Mouse (Mus musculus): ENCODE data around the gene Hsf4.

Hsf4 gene

DNA sequence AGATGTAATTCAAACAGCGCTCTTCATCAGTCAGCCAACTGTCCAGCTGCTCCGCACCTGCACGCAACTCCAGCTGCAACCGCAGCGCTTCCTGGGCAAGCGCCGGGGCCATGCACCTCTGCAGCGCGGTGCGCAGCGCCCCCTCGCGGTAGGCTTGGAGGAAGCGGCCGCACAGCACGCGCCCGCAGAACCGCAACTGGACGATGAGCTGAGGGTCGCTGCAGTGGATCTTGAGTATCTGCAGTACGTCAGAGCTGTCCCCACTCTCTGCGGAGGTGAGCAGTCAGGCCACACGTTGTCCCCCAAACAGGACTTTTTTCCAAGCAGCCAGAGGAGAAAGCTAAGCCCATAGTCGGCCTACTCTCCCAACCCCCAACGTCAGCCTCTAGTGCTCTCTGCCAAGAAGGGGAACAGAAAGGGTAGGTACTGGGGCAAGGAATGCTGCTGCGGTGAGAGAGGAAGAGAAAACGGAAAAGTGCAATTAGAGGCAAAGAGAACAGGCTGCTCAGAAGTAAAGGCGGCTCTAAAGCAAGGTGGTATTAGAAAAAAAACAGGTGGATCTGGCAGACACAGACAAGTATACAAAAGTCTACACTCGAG, 9.8 kb upstream of the Hsf4 start:
- DNase-seq (ENCODE audit: low read depth): peak; percentile 82

DNA sequence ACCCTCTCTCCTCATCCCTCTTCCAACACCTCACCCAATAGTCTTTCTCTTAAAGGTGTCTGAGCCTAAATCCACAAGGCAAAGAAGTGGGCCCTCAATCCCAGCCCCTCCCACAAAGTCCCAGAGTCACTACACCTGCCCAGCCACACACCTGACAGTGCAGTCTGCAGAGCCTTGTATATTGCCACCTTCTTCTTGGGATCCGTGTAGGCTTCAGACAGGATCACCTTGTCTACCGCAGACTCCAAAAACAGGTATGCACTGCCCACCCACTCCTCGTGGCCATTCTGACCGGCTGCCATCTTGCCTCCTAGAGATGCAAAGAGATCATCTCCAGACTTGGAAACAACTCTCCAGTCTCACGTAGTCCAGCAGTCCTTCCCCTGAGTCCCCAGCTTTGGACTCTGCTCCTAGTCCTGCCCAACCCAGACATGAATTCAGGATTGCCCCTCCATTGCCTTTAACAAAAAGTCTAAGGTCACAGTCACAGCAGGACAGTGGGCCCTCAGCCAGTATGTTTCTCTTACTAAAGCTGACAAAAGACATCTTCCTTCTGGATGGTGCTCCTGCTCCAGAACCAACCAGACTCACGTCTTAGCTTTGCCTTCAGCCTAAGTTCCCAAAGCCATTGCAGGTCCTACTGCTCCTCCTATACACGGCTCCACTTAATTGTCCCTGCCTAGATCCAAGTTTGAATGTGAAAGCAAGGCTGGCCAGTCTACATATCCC, 9.1 kb upstream of the Hsf4 start:
- DNase-seq (ENCODE audit: low read depth): no peak

DNA sequence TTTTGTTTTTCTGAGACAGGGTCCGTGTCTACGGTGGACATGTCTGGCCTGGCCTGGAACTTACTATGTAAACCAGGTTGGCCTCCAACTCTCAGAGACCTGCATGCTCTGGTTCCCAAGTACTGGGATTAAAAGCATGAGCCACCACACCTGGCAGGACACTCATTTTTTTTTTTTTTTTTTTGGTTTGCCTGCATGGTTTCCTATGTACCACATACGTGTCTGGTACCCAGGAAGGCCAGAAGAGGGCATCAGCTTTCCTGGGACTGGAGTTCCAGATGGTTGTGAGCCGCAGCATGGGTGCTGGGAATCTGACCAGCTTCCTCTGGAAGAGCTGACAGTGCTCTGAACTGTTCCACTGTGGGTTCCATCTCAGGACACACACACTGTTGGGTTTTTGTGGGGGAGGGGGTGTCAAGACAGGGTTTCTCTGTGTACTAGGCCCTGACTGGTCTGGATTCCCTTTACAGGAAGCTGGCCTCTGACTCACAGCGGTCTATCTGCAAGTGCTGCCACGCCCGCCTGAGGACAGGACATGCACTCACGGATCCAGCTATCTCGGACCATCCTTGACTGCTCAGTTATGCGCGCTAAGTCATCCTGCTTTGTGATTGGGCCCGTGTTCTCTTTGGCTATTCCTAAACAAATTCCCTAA, 8.1 kb upstream of the Hsf4 start:
- no peak for DNase-seq (ENCODE audit: low read depth)

DNA sequence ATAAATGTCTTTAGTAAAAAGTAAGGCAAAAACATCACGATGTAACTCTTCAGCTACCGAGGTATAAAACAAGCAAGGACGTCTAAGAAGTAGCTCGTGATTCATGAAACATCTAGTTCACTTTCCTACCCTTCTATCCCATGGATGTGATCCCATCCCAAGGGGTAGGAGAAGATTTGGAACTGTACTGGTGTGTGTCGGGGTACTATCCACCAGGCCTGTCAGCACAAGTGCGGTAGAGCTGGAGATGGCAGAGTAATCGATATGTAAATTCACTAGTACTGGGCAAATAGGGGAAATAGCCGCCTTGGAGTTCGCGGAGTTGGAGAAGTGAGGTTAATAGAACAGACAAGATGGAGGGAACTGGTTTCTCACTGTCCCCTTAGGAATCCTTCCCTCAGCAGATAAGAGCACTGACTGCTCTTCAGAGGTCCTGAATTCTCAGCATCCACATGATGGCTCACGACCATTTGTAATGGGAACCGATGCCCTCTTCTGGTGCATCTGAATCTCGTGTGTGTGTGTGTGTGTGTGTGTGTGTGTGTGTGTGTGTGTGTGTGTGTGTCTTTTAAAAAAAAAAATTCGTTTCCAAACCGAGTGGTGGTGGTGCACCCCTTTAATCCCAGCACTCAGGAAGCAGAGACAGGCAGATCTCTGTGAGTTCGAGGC, 6.2 kb upstream of the Hsf4 start:
- no peak for DNase-seq (ENCODE audit: low read depth)

DNA sequence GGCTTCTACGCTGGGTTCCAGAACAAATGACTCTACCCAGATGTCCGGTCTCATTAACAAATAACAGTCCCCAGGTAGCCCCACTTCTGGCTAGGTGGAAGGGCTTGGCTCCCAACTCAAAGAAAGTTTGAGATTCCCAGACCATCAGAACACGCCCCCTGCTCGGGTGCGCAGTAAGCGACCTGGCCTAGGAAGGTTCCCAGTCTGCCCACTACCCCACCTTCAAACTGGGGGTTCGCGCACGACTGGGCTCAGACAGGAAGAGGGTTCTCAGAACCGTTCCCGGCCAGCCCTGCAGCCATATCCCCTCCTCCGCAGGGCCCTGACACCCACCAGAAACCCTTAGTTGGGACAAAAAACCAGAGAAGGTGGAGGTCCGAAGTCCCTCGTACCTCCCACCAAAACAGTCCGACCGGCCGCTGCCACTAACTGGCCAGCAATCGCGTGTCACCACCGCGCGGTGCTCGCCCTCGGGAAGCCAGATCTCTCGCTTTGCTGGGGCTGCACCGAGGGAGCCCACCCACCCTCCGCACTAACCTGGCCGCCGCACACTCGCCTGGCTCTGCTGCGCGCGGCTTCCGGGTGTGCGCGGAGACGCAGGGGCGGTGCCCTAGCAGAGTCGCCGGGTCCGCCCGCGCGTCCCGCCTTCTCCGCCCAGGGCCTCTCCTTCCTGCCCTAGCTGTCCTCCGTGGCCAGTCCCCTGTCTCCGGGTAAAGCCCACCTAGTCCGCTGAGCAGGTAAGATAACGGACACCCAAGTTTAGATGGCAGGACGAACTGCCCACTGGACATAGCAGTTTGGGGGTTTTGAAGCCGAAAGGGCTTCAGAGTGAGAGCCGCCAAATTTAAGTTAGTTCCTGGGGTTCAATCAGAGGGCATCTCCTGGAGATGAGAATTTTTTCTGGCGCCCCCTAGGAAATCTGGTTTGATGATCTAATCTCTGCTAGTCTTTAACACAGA, 5.3 kb upstream of the Hsf4 start, which contains the start of the genes Tradd and Fbxl8:
TSS of gene Tradd (minus strand) at position 586 of the 959 bp plus-strand sequence.
TSS of gene Fbxl8 (plus strand) at position 625 of the 959 bp plus-strand sequence.
- DNase-seq (ENCODE audit: low read depth): peak; percentile 75

DNA sequence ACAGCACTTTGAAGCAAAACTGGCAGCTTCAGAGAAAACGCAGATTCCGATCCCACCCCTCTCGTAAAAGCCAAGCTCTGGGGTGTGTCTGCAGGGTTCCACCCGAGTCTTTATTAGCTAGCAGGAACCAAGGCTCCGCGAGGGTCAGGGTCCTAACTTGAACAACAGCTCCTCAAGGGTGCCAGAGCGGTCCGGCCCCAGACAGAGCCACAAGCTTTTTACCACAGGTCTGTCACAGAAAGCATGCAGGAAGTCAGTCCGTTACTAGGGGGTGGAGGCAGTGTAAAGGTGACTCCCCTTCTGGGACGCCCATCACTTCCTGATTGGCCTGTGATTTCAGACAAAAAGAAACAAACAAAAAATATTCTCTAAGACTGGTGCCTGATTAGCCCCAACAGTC, 4.5 kb upstream of the Hsf4 start:
- peak; percentile 78 for DNase-seq (ENCODE audit: low read depth)

DNA sequence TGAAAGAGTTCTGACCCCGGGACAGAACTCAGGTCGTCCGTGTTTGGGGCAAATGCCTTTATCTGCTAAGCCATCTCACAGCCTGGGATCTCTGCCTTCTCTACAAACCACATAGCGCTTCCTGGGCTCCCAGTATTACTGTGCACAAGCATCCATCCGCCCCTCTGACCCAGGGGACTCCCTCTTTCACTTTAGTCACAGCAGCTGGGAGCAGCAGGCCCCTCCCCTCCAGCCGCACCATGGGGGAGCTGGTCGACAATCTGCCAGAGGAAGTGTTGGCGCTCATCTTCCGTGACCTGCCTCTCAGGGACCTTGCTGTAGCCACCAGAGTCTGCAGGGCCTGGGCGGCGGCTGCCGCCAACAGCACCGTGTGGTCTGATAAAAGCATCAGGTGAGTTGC, 2.8 kb upstream of the Hsf4 start:
- peak; percentile 43 for DNase-seq (ENCODE audit: low read depth)

DNA sequence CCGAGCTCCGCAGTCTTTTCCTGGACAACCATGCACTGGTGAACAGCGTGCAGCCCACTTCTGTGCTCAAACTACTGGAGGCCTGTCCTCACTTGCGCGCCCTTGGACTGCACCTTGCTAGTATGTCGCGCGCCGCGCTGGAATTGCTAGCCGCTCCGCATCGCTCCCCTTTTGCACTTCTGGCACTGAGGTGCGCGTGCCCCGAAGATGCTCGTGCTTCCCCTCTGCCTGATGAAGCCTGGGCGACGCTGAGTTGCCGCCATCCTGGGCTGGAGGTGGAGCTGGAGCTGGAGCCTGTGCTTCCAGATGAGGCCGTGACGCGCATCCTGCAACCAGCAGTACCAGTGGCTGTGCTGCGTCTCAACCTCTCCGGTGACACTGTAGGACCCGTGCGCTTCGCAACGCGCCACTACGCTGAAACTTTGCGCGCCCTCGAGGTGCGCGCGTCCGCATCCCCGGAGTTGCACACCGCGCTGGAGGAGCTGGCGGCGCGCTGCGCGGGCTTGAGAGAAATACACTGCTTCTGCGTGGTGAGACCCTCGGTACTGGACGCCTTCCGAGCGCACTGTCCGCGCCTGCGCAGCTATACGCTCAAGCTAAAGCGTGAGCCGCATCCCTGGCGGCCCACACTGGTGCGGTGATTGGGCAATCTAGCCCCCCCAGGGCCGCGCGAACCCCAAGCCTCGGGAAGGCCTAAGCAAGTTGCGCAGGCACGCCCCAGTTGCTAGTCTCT, 1.1 kb upstream of the Hsf4 start:
- DNase-seq (ENCODE audit: low read depth): no peak

DNA sequence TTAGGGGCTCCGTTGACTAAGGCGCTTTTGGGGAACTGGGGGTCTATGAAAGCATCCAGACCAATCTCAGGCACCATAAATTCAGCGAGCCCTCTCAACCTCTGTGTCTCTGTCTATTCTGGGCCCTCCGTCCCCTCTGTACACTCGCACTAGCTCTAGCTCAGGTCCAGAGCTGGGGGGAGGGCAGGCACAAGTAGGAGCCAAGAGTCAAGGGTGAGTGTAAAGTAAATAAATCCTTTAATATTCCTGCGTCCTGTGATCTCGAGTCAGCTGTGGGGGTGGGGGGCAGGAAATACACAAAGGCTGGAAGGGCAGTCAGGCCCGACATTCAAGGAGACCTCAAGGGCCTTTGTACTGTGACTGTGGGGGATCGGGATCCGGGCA, 534 bp upstream of the Hsf4 start:
- no peak for DNase-seq (ENCODE audit: low read depth)

DNA sequence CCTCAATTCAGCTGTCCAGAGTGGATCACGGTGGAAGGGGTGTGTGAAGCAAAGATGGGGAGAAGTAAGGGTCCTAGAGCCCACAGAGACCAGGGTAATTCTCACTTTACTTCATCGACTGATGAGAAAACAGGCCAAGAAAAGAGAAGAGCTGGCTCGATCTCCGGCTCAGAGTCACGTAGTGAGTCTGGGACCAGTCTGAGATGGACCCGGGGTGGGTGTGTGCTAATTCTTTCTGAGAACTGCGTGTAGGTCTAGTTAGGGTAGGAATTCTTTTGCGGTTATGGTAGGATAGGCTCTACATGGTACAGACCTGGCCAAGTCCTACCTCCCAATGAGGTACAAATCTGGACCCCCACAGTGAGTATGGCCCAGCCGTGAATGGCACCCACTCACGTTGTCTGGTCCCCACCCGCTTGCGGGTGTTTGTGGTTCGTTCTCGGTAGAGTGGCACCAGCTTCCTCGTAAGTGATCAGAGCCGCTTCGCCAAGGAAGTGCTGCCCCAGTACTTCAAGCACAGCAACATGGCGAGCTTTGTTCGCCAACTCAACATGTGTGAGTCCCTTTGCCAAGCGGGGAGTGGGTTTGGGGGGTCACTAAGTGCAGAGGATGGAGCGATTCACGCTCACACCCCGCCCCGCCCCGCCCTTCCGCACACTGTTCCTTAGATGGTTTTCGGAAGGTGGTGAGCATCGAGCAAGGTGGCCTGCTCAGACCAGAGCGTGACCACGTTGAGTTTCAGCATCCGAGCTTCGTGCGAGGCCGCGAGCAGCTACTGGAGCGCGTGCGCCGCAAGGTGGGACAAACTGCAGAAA, 707 bp downstream of the Hsf4 start:
- peak; percentile 49 for DNase-seq (ENCODE audit: low read depth)

DNA sequence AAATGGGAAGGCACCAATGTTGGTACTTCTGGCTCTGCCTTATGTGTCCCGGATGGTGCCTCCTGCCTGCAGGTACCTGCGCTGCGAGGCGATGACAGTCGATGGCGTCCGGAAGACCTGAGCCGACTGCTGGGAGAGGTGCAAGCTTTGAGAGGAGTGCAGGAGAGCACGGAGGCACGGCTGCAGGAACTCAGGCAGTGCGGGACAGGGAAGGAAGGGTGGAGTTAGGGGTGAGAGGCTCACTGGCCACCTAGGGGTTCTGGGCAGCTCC, 1.2 kb downstream of the Hsf4 start:
- DNase-seq (ENCODE audit: low read depth): peak; percentile 42

DNA sequence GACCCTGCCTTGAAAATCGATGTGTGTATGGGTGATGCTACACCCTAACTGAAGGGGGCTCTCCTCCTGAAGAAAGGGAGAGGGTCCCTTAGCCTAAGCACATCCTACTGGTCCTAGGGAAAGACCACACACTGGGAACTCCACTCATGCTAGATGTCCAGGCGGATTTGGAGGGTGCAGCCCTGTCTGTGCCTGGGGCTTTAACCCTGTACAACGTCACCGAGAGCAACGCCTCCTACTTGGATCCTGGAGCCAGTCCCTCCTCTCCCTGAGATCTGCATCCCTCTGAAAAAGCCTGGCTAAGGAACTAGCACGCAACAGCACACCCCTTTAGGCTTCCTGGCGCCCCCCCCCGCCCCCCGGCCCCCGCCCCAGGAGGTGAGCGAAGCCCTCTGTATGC, 5.8 kb downstream of the Hsf4 start:
- no peak for DNase-seq (ENCODE audit: low read depth)

DNA sequence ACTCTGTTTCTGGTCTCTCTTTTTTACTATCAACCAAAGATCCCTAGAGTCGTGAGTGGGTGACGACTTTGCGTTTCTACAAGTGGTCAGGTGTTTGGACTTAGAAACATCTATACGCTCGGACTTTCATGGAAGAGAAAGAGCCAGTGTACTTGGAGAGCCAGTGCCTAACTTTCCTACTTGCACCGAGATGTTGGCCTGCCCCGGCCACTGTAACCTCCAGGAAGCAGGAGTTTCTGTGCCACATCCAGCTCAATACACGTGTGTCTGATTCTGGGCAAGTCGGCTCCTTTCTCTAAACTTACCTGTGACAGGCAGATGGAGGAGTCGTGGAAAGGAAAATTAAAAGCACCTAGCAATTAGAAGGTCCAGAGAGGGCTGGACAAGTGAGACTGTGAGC, 6.2 kb downstream of the Hsf4 start, which contains the start of gene Nol3:
TSS of gene Nol3 (plus strand) at position 301 of the 400 bp plus-strand sequence.
- no peak for DNase-seq (ENCODE audit: low read depth)

DNA sequence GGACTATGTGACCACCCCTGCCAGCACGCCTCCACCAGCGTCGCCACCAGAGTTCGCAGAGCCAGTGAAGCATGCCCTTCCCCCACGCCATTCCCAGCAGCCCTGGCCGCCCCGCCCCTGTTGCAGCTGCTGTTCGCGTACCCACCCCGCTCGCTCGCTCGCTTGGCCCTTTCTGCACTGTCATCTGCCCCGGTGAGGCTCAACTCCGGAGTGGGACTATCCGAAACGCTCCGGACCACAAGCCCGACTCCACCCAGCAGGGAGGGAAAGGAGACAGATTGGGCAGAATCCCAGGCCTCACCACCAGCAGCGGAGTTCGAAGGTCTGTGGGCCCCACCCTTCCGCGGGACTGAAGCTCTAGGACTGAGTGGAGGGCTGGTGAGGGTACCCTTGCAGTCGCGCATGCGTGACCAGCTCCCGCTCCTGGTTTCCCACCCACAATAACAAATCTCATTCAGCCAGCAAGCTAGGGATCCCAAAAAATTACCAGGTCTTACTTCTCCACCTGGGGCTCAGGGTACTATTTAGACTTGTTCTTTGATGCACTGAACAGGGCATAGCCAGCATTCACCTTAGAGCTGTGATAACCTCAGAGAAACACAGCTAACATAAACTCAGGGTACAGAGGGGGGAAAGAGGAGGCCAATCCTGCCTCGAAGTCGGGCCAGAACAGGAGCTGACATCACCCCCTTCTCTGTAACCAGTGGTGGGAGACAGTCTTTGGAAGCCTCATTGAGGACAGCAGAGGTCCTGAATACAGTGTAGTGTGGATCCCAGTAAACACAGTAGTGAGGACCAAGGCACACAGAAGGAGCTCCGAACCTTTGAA, 6.9 kb downstream of the Hsf4 start:
- DNase-seq (ENCODE audit: low read depth): no peak

DNA sequence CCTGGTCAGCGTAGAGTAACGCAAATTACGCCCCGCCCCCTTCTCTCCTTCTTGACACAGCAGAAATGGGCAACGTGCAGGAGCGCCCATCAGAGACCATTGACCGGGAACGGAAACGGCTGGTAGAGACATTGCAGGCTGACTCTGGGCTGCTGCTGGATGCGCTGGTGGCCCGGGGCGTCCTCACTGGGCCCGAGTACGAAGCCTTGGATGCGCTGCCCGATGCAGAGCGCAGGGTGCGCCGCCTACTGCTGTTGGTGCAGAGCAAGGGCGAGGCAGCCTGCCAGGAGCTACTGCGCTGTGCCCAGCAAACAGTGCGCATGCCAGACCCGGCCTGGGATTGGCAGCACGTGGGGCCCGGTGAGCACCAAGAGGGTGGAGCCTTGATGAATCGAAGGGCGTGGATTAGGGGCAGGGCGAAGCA, 9.3 kb downstream of the Hsf4 start:
- peak; percentile 67 for DNase-seq (ENCODE audit: low read depth)

DNA sequence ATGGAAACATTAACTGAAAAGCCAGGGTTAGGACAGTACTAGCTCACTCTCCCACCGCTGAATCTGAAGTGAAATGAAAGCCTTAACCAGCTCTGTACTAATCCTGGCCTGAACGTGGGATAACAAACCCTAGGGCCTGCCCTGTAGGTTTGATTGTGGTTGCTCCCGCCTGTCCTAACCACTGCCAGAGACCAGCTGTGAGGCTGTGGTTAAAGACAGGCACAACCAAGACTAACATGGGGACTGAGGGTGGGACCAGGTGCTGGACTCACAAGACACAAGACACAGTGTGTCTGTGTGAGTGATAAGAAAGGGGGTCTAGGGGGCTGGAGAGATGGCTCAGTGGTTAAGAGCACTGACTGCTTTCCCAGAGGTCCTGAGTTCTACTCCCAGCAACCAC, 11.0 kb downstream of the Hsf4 start:
- no peak for DNase-seq (ENCODE audit: low read depth)

DNA sequence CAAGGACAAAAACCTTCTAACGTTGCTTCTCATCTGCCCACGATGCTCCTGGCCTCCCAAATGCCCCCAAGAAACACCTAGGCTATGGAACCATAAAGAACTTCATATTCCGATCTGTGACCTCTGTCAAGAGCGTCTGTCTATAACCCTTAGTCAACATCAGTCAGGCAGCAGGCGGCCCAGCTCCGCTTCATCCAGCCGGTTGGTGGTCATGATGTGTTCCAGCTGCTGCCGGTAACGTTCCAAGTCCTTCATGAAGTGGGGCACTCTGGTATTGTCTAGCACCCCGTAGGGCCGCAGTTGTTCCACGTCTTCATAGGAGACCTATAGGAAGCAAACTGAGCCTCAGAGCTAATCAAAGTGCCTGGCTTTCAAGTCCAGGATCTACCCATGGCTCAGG, 12.2 kb downstream of the Hsf4 start:
- no peak for DNase-seq (ENCODE audit: low read depth)

DNA sequence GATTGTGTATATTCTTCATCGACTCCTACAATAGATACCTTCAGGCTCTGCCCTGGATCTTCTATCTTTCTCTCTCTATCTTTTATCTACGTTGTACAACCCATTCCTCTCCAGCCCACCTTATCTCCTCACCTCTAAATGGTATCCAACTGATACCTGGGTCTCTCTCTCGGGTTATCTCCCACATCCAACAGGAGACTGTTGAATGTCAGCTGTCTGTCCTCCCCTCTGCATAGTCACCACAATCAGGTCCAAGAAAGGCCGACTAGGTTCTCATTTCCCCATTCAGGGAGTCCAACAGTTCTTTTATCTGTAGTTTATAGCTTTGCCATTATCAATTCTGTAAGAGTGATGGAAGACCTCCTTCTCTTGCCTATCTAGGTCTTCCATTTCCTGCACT, 12.6 kb downstream of the Hsf4 start:
- no peak for DNase-seq (ENCODE audit: low read depth)

DNA sequence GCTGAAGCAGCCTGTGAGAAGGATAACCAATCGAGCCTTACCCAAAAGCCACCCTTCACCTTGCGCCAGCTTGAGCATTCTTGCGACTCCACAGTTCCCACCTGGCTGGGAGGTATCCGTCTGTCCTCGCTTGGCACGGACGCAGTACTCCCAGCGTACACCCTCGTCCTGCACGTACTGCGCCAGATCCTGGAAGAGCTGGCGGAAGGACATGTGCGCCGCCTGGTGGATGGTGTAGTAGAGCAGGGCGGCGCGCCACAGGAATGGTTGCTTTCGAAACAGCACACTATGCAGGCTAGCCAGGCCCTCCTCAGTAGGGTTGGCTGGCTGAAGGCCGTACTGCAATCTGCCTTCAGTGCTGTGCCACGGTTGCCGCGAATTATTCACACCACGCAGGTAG, 13.5 kb downstream of the Hsf4 start:
- DNase-seq (ENCODE audit: low read depth): peak; percentile 71
